Mouse (Mus musculus) thymus, adult 18-20 months (tissue): ENCODE measurements around the gene Olfr382.
"Not testable (repeated sequence)": the region's sequence is repeated elsewhere in the genome, so short reads cannot be mapped to it uniquely, and the experiment has no call there.

Experiments
- DNase-seq, 2 experiments: peaks; one replicate each; pipeline ENCODE4 v3.0.0; 2022; ENCODE audit warnings: mixed read lengths in 2 of 2

The Olfr382 gene

DNA sequence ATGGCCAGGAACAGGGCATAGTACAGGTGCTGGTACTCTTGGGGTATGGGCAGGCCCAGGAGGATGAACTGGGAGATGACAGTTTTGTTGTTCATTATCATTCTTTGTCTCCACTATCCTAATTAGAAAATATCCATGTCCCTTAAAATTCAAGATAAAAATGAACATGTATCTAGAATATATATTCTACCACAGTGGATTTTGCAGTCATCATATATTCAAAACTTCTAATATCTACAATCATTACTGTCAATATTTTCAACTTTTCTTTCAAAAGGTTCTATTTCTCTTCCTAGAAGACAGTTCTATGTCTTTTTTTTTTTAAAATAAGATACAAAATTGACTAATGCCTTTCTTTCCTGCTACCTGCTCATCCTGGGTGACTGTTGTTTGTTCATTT lies at the start of gene Olfr382:
Gene Olfr382 (minus strand): TSS at position 101 of the 400 bp plus-strand sequence.
- no peak for DNase-seq

- not testable (repeated sequence) for DNase-seq
Observed at GRCm38 (mm10) chr11:73528971-73529370, 12.0 kb upstream of the Olfr382 start.

- no peak for DNase-seq
Observed at GRCm38 (mm10) chr11:73491503-73491902, 25.5 kb downstream of the Olfr382 start, which contains the start of gene Olfr381. Olfr381 (minus strand) TSS chr11:73491603.
